Mouse (Mus musculus): ENCODE measurements at regions not wholly inside any gene's neighbourhood (a gene's known extent, or its start where the extent isn't known, plus 50 kb on each side); places are given as distances from the start of the nearest gene placed in this dataset.

- peak; percentile 95 to 96 for DNase-seq
These were observed 53.3 kb upstream of the Usp3 start for GRCm38 (mm10) chr9:66646226-66646625.

DNA sequence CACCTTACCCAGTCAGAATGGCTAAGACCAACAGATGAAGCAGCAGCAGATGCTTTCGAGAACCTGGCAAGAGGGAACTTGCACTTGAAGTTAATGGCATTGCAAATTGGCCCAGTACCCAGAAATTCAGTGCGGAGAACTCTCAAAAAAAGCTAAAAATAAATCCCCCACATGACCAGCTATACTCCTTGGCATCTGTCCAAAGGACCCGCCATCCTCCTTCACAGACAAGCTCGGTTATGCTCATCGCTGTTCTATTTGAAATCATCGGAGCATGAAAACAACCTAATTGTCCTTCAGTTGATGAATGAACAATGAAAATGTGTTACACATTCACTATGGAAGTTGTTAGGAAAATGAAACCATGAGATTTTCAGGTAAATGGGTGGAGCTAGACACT is 58.4 kb upstream of the Usp3 start:
- peak; percentile 31 to 58 for DNase-seq

- DNase-seq: no peak
These were observed 56.2 kb upstream of the Car12 start for GRCm38 (mm10) chr9:66657116-66657758.

GRCm38 (mm10) chr9:66658707-66659242 is 54.7 kb upstream of the Car12 start:
- no peak for DNase-seq

- DNase-seq: no peak
These were observed 53.6 kb upstream of the Car12 start for GRCm38 (mm10) chr9:66659781-66660445.

DNA sequence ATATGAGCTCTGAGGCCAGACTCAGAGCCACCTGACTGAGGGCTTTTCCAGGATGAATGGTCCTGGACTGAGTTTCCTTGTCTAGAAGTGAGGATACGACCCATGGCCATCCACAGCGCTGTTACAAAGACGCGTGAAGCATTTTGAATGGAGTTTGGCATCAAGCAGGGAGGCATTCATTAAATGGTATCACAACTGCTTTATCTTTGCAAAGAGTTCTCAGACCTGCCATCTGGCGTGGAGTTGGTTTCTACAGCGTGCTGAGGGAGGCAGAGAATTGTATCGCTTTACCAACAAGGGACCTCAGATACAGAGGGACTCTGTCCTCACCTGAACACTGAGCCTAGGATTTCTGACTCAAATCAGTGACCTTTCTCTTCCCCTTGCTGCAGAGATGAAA is 51.9 kb upstream of the Car12 start:
- DNase-seq: no peak

DNA sequence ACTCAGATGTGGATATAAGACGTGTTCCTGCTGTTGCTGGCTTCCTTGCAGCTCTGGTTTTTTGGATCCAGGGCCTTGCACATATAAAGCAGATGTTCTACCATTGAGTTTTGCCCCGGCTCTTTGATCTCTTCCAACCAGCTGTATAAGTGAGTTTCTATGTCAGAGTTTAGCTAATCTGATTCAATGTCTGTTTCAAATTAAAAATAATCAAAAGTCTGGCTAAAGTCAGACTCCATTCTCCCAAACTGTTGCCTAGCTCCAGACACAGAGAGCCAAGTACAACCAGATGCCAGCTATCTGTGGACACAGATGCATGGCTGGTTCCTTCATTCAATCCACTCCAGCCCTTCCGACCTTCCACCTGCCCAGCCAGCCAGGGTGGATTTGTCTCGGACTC is 51.0 kb upstream of the Car12 start:
- no peak for DNase-seq

All from kidney, postnatal 4 days (tissue).